Mouse (Mus musculus) common myeloid progenitor, adult 5-6 weeks (primary cell): ENCODE measurements around the gene Pnn. TPM values are rescaled to one million over a fixed set of nuclear protein-coding genes. Genes with fewer than 3 reads are reported as not detected.

Experiments
- ATAC-seq: replicated peaks from 2 replicates; pipeline ENCODE4 v1.8.0; 2016; ENCODE audit warnings: low read depth, mild to moderate bottlenecking, moderate TSS enrichment, inconsistent platforms; ENCODE audit not compliant: poor library complexity, severe bottlenecking
- total RNA-seq: library from RNA; stranded (forward); fragments of 200-1000, 187-1606 nt; gene quantifications from 2 replicates; pipeline ENCODE4 v1.2.3, GENCODE M21; 2017

Gene Pnn
- total RNA-seq, 1 experiment from 2014 or later, result 140 TPM

DNA sequence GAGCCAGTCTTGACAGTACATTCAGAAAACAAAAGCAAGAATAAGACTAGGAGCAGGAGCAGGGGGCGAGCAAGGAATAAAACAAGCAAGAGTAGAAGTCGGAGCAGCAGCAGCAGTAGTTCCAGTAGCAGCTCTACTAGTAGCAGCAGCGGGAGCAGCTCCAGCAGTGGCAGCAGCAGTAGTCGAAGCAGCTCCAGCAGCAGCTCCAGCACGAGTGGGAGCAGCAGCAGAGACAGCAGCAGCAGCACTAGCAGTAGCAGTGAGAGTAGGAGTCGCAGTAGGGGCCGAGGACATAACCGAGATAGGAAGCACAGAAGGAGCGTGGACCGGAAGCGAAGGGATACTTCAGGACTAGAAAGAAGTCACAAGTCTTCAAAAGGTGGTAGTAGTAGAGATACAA is 5.6 kb downstream of the Pnn start:
- no peak for ATAC-seq

GRCm38 (mm10) chr12:59074052-59074451 is 7.4 kb downstream of the Pnn start:
- ATAC-seq, result no peak

DNA sequence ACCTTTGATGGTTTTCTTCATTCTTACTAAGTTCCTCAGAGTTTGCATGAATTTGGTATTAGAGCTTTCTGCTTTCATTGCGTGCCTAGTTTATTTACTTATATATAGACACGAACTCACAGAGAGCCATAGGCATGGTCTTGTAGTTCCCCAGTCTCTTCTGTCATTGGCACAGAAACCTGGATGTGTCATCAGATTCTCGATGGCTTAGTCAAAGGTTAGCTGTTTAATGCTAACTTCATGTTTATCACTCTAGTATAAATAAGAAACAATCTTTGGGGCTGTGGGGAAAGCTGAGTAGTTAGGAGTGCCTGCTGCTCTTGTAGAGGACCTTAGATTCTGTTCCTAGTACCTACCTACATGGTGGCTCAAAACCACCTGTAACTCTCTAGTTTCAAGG is 10.3 kb downstream of the Pnn start:
- no peak for ATAC-seq

GRCm38 (mm10) chr12:59077883-59078282 is 11.2 kb downstream of the Pnn start:
- ATAC-seq, result no peak

DNA sequence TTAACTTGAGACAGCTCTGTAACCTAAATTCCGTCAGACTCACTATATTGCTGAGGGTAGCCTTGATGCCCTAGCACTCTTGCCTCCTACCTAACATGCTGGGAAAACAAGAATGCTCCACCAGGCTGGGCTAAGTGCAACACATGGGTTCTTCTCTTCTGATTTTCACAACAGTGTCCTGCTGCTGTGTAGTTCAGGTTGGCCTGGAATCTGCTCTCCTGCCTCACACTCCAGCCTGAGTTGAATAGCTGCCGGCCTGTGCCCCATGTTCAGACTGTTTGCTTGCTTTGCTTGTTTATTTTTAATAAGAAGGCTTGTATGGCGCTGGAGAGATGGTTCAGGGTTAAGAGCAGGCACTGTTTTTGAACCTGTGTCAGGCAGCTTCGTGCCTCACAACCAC is 13.8 kb downstream of the Pnn start:
- ATAC-seq, result no peak

DNA sequence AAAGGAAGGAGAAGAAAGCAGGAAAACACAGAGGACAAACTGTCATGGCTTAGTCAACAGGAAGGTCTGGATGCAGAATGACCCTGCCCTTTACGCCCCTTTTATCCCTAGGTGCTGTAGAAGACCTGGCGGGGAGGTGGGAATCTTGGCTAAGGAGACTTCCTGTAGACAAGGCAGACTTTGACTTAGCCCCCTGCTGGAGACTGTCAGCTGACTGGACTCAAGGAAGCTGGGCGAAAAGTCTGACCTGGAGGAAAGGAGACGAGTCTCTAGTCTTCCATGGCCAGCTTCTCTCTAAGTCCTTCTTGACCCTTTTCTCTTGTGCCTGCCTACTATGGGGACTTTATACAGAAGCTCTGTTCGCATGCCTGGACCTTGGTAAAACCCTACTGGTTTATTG is 17.8 kb downstream of the Pnn start:
- no peak for ATAC-seq

DNA sequence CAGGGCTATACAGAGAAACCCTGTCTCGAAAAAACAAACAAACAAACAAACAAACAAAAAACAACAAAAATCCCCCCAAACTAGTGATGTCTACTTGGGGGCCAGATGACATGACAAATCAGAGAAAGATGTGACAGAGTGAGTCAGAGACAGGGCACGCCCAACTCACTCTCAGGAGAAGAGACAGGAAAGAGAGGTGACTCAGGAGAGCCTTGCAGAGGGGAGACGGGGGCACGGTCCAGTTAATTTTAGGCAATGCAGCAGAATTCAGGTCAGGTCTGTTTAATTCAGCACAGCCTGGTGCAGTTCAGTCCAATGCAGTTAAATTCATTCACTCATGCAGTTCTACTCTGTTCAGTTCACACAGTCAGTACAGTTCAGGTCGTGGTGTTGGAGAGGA is 19.5 kb downstream of the Pnn start:
- no peak for ATAC-seq

DNA sequence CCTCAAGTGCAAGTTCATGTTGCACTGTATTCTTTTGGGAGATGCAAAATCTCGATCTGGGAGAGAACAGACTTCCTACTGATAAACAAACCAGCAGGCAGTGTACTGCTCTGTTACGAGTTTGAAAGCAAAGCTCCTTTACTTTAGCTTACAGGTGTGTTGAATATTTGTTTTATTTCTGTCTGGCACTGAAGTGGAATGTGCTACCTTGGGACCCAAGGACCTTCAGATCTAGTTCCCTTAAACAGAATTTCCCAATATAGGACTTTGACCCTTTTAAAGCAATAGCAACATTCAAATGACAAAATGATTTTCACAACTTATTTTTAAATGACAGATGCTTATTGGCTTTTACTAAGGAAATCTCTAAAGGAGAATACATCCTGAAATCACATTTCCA is 26.9 kb downstream of the Pnn start:
- ATAC-seq, result no peak

- no peak for ATAC-seq
Measured at GRCm38 (mm10) chr12:59095104-59096025, 28.7 kb downstream of the Pnn start, which contains the start of gene Mia2. Gene Mia2, plus strand, starts transcription at chr12:59095799.

DNA sequence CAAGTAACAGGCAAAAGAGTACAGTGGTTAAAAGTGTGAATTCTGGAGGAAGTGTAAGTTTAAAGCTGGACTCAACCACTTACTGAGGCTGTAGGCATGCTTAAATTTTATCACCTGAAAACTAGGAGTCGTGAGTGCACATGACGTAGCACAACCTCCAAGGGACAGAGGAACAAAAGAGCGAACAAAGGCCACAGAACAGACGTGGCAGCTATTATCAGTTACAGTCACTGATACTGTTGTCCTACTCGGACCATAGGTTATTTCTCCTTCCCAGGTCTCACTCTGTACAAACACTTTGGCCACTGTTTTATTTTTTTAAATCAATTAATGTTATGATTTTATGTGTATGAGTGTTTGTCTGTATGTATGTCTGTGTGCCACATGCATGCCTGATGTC is 38.1 kb downstream of the Pnn start:
- ATAC-seq, result no peak

- no peak for ATAC-seq
Measured at GRCm38 (mm10) chr12:59105914-59106313, 39.2 kb downstream of the Pnn start.

- ATAC-seq, result no peak
Measured at GRCm38 (mm10) chr12:59106491-59106890, 39.8 kb downstream of the Pnn start.

GRCm38 (mm10) chr12:59107926-59108325 is 41.2 kb downstream of the Pnn start:
- no peak for ATAC-seq

GRCm38 (mm10) chr12:59117184-59117583 is 50.5 kb downstream of the Pnn start:
- no peak for ATAC-seq

Other genes with a start within 250 kb of the Pnn start
- 19.0 and 21.7 TPM in 2 replicates for gene Sec23a, start 54.9 kb upstream of the Pnn start, total RNA-seq
- 20.3 and 20.6 TPM in 2 replicates for gene Gemin2, start 53.5 kb upstream of the Pnn start, total RNA-seq
- 53.2 and 63.2 TPM in 2 replicates for gene Trappc6b, start 5.4 kb upstream of the Pnn start, total RNA-seq
- 131 and 162 TPM in 2 replicates for gene Mia2, start 28.9 kb downstream of the Pnn start, total RNA-seq
- 37.4 and 46.3 TPM in 2 replicates for gene Fbxo33, start 152.8 kb downstream of the Pnn start, total RNA-seq